Mouse (Mus musculus): ENCODE results near the gene Esrrg.

DNA sequence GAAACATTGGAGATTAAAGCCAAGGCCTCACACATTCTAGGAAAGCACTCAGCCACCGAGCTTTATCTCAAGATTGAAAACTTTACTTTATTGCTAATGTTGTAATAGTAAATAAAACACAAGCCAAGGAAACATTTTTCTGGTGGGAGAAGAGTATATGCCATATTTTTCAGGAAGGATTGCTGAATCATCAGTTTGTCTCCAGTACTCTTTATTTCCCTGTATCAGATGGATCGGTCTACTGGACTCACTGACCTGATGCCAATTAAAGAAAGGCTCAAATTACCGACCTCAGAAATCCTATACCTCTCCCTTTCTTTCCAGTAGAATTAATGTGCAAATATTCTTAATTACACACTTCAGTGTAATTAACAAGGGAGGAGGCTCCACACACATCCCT is 4.7 kb downstream of the Esrrg start:
- no peak for TF ChIP-seq POLR2A (IDR thresholded peaks at IDR 0.05; ENCODE audit: insufficient read depth, low read depth, low read length)
- TF ChIP-seq CTCF (IDR thresholded peaks at IDR 0.05; ENCODE audit: insufficient read depth, low read depth, low read length) = no peak
